Mouse (Mus musculus) liver, adult 2 months (tissue): ENCODE data around the gene Ephb4.

Experiments used
- CTCF ChIP-seq: fragments of 200-500 bp; IDR thresholded peaks from 2 replicates; pipeline ENCODE4 v1.5.1; 2011; ENCODE audit warnings: low read depth, low read length, control low read depth
- POLR2A ChIP-seq: fragments of 200-500 bp; IDR thresholded peaks from 2 replicates; pipeline ENCODE4 v1.6.1; 2011; ENCODE audit warnings: low read length, control low read depth; ENCODE audit not compliant: insufficient read depth; ENCODE audit errors: extremely low read depth

- TF ChIP-seq CTCF (no peak), POLR2A (no peak)
Observed at GRCm38 (mm10) chr5:137411235-137411634, 61.3 kb downstream of the Ephb4 start.
